Mouse (Mus musculus) lung, embryonic 14.5 days (tissue): ENCODE results near the gene Mypn. TPM values are rescaled to one million over a fixed set of nuclear protein-coding genes. Genes with fewer than 3 reads are reported as not detected.

Experiments used
- ATAC-seq: fragments of 200-750 bp; cut with Nextera tagmentation; 2 replicates; pipeline ENCODE4 v1.8.0; 2017; ENCODE audit warnings: mild to moderate bottlenecking, moderate TSS enrichment, moderate library complexity; ENCODE audit not compliant: insufficient read depth
- DNase-seq: peaks from one replicate; pipeline ENCODE4 v3.0.0-alpha.2; 2015
- H3K27ac ChIP-seq: fragments of 300-500 bp; sonication (generic); 2 replicates; pipeline ENCODE4 v1.5.1; 2014; ENCODE audit warnings: low read depth, mild to moderate bottlenecking, moderate library complexity
- H3K27me3 ChIP-seq: fragments of 300-500 bp; sonication (generic); 2 replicates; pipeline ENCODE4 v1.6.1; 2014; ENCODE audit warnings: low read length, control low read depth; ENCODE audit not compliant: insufficient read depth
- H3K36me3 ChIP-seq: fragments of 300-500 bp; sonication (generic); 2 replicates; pipeline ENCODE4 v1.6.1; 2014; ENCODE audit warnings: control low read depth; ENCODE audit not compliant: insufficient read depth
- H3K4me1 ChIP-seq: fragments of 300-500 bp; sonication (generic); 2 replicates; pipeline ENCODE4 v1.6.1; 2014; ENCODE audit warnings: antibody characterized with exemption, control low read depth; ENCODE audit not compliant: insufficient read depth
- H3K4me2 ChIP-seq: fragments of 300-500 bp; sonication (generic); 2 replicates; pipeline ENCODE4 v1.6.1; 2014; ENCODE audit warnings: mild to moderate bottlenecking
- H3K4me3 ChIP-seq: fragments of 300-500 bp; sonication (generic); 2 replicates; pipeline ENCODE4 v1.5.1; 2014; ENCODE audit warnings: low read depth, low read length
- H3K9ac ChIP-seq: fragments of 300-500 bp; sonication (generic); 2 replicates; pipeline ENCODE4 v1.6.1; 2014
- H3K9me3 ChIP-seq: fragments of 300-500 bp; sonication (generic); 2 replicates; pipeline ENCODE4 v1.6.1; 2016; ENCODE audit warnings: low read depth, low read length, control low read depth
- CTCF ChIP-seq: IDR thresholded peaks from 2 replicates; pipeline ENCODE4 v1.5.1; 2016; ENCODE audit warnings: antibody characterized with exemption, low read depth
- WGBS: fragments of 180-500 bp; shearing (Covaris S2); extraction: QIAGEN DNeasy Blood & Tissue Kit; methylation state at CpG from one replicate; pipeline ENCODE4 v1.1.7; 2014; 5-methylcytosine and 5-hydroxymethylcytosine counted together
- polyA plus RNA-seq: library from polyadenylated mRNA; unstranded; fragments of >200 nt; fragmentation: Nextera tagmentation; extraction: Ambion mirVana; gene quantifications from 2 replicates; pipeline ENCODE4 v1.2.1, GENCODE M21; 2014

The Mypn gene
- polyA plus RNA-seq, 1 experiment from 2014 or later, result 0.09 TPM

DNA sequence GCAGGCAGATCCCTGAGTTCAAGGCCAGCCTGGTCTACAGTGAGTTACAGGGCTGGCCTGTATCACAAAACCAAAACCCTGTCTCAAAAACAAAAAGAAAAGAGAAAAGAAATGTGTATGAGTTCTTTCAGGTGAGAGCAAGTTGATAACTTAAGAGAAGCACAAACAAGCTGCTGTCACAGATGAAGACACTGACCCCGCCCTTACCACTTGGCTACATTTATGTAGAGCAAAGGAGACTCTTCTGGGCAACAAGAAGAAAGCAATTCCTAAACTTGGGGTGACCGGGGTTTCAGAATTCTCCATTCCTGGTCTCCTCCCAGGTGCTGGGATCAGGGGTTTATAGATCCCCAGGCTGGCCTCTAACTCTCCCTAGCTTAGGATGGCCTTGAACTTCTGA is 25.4 kb downstream of the Mypn start:
- WGBS, result 90% methylated on average over 2 of the region's 2 CpGs
- TF ChIP-seq CTCF, result no peak
- H3K27me3 ChIP-seq, result no peaks in the 10 kb centered on the region
- no peak overlapping the region for H3K9ac ChIP-seq
- H3K27ac ChIP-seq, result no peak overlapping the region
- H3K4me2 ChIP-seq, result no peak overlapping the region
- no peak for DNase-seq
- H3K9me3 ChIP-seq, result no peaks in the 10 kb centered on the region
- ATAC-seq, result no peak
- H3K4me1 ChIP-seq, result no peaks in the 10 kb centered on the region
- H3K4me3 ChIP-seq, result no peak overlapping the region
- no peaks in the 10 kb centered on the region for H3K36me3 ChIP-seq

DNA sequence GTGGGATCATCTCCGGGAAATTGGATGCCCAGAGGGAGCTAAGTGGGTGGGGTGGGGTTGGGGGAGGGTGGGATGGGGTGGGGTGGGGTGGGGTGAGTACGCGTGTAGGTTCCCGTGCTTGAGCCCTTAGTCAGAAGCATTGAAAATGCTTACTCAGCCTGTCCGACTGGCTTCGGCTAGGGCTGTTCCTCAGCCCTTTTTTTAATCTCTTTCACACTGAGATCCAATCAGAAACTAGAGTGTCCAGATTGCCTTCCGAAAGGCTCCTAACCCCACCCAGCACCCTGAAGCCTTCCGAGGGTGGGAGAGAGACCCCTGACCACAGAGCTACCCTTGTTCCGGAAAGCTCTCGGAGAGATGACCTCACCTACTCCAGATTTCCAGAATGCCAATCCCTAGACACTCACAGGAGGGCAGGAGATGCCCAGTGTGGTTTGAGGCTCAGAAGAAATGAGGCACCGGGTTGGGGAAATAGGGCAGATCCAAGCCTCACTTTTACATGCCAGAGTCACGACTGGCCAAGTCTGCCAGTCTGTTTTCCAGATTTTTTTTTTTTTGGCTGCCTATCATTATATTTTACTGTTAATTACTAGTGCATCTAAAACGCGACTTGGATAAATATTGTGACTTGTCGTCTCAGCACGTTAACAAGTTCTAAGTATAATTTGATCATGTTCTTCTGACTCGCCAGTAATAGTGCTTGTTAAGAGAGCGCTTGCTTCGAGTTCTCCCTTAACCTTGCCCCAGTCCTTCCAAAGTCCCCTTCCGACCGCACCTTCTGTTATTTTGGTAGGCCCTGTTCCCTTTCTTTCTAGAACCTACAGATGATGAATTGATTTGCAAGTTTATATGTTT is 26.2 kb downstream of the Mypn start:
- Histone ChIP-seq H3K27me3 (no peaks in the 10 kb centered on the region), H3K9me3 (no peaks in the 10 kb centered on the region), H3K4me3 (no peak overlapping the region), H3K4me2 (peak overlapping the region; percentile 43), H3K9ac (no peak overlapping the region), H3K4me1 (no peaks in the 10 kb centered on the region), H3K36me3 (no peaks in the 10 kb centered on the region), H3K27ac (no peak overlapping the region)
- ATAC-seq (peak; percentile 56; the same call in 1 of the 2 replicates), DNase-seq (peak; percentile 31)
- 52% methylated on average over 21 of the region's 21 CpGs for WGBS
- TF ChIP-seq CTCF, result no peak

DNA sequence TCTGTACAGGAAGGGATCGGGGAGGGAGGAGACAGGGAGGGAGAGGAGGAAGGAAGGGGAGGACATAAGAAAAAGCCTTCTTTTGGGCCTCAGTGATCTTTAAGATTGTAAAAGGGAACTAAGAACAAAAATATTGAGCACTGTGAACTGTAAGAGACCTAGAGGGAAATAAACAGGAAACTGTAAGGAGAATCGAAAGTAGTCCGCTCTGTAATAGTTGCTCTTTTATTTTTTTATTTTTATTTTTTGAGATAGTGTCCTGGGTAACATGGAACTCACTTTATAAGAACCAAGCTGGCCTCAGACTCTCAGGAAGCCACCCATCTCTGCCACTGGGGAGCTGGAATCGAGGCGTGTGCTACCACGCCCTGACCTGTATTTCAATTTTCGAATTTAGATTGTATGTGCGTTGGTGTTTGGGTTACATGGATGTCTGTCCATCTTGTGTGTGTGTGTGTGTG is 27.3 kb downstream of the Mypn start:
- no peak overlapping the region for H3K4me3 ChIP-seq

DNA sequence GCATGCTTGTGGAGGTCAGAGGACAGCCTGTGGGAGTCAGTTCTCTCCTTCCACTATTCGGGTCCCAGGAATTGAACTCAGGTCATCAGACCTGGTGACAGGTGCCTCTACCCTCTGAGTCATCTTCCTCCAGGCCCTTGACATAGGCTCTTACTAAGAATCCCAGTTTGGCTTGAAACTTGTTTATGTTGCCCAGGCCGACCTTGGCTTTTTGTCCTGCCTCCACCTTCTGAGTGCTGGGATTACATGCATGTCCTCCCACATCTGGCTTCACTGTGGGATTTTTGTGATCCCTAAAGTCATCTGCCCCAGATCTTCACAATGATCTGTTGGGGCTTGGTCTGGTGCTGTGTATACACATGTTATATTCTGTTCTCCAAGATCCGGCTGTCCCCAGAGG is 31.7 kb downstream of the Mypn start:
- DNase-seq, result no peak
- WGBS, result 70% methylated on average over 3 of the region's 3 CpGs
- no peaks in the 10 kb centered on the region for H3K4me1 ChIP-seq
- H3K9ac ChIP-seq, result no peak overlapping the region
- no peaks in the 10 kb centered on the region for H3K9me3 ChIP-seq
- no peak for ATAC-seq
- H3K27me3 ChIP-seq, result no peaks in the 10 kb centered on the region
- no peak overlapping the region for H3K27ac ChIP-seq
- TF ChIP-seq CTCF, result no peak
- H3K4me2 ChIP-seq, result no peak overlapping the region
- H3K36me3 ChIP-seq, result no peaks in the 10 kb centered on the region
- no peak overlapping the region for H3K4me3 ChIP-seq

More for the DNA sequence above, 27.3 kb downstream of the Mypn start:
- no peak for TF ChIP-seq CTCF
- Histone ChIP-seq H3K9ac (no peak overlapping the region), H3K36me3 (no peaks in the 10 kb centered on the region), H3K4me2 (peak overlapping the region; percentile 43; the same call in 1 of the 2 replicates), H3K4me1 (no peaks in the 10 kb centered on the region), H3K27me3 (no peaks in the 10 kb centered on the region), H3K9me3 (no peaks in the 10 kb centered on the region), H3K27ac (no peak overlapping the region)
- DNase-seq (no peak), ATAC-seq (no peak)
- WGBS, result 77% methylated on average over 8 of the region's 8 CpGs

DNA sequence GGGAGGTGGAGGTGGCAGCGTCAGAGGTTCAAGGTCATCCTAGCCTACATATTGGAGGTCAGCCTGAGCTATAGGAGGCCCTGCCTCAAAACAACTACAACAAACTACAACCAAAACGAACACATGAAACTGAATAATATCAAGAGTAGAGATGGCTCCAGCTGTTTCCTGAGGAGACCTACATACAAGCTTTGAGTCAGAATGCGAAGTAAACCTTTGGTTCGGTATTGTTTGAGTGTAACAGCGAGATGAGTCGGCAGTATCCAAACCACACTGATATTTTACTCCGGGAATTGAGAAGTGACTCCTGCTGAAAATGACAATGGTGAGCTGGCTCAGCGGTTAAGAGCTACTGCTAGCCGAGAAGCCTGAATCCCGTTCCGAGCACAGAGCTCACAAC is 34.2 kb downstream of the Mypn start:
- Histone ChIP-seq H3K36me3 (no peaks in the 10 kb centered on the region), H3K4me1 (no peaks in the 10 kb centered on the region), H3K27me3 (no peaks in the 10 kb centered on the region), H3K9ac (no peak overlapping the region), H3K4me3 (no peak overlapping the region), H3K9me3 (no peaks in the 10 kb centered on the region), H3K4me2 (no peak overlapping the region), H3K27ac (no peak overlapping the region)
- no peak for TF ChIP-seq CTCF
- no peak for ATAC-seq
- no peak for DNase-seq
- WGBS, result 88% methylated on average over 11 of the region's 11 CpGs

DNA sequence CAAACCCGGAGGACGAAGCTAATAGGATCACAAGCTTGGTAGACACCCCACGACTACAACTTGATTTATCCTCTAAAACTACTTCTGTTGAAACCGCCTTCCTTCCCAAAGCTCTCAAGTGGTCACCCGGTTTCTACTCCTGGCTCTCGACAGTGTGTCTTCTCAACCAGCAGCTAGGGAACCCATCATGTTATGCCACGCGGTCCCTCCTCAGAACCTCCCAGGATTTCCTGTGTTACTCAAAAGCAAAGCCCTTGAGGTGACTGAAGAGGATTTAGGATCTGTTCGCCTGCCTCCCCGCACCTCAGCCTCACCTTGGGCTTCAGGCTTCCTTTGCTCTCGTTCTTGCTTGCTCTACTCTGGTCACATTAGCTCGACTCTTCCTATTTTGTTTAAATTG is 35.6 kb downstream of the Mypn start:
- no peak for DNase-seq
- TF ChIP-seq CTCF, result no peak
- H3K36me3 ChIP-seq, result no peaks in the 10 kb centered on the region
- H3K27ac ChIP-seq, result no peak overlapping the region
- H3K4me3 ChIP-seq, result no peak overlapping the region
- H3K9ac ChIP-seq, result no peak overlapping the region
- H3K4me1 ChIP-seq, result no peaks in the 10 kb centered on the region
- no peak for ATAC-seq
- H3K9me3 ChIP-seq, result no peaks in the 10 kb centered on the region
- no peak overlapping the region for H3K4me2 ChIP-seq
- no peaks in the 10 kb centered on the region for H3K27me3 ChIP-seq
- WGBS, result 87% methylated on average over 12 of the region's 12 CpGs

DNA sequence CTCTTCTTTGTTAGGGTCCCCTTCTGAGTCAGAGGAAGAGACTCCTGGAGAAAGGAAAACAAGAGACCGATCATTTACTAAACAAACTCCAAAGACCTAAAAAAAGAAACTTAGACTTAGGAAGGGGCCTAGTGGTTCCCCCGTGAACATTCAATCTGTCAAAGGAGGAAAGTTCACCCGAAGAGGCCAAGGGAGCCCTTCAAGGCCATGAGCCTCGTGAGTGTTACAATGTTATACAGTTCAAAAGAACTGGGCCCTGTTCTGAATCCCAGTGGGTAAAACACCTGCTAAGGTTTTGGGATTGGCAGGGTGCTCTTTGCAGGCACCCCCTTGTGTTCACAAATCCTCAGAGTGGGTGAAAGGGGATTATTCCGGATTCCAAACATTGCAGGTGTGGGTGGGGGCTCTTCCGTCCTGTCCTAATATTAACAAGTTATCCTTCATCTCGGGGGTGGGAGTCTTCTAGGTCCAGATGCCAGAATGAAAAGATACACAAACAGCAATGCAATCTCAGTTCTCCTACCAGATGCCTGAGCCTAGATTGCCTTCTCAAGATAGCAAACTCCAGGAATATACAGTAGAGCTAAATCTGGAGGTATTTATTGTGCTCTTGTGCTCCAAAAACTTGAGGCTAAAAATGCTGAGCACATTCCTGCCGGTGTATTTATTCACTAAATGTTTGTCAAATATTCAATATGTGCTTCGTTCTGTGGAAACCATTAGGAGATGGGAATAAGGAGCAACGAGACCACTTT is 36.3 kb downstream of the Mypn start:
- ATAC-seq (no peak), DNase-seq (no peak)
- H3K9me3 ChIP-seq, result no peaks in the 10 kb centered on the region
- WGBS, result 77% methylated on average over 10 of the region's 10 CpGs
- no peak for TF ChIP-seq CTCF
- no peak overlapping the region for H3K4me3 ChIP-seq
- H3K36me3 ChIP-seq, result no peaks in the 10 kb centered on the region
- H3K27me3 ChIP-seq, result no peaks in the 10 kb centered on the region
- no peak overlapping the region for H3K27ac ChIP-seq
- no peaks in the 10 kb centered on the region for H3K4me1 ChIP-seq
- H3K4me2 ChIP-seq, result no peak overlapping the region
- H3K9ac ChIP-seq, result no peak overlapping the region
